In genomic region chr14:118649895-118650256, GRCm38 (mm10) we compare ENCODE assay signal across 15 mouse cellular contexts.
"Had no signal": no experiment of that assay in that cellular context is flagged by ENCODE, and none has a peak within 500 bp of the region (broad histone marks: within the 10 kb centered on the region; RNA-seq: fewer than 3 reads in every experiment).

No protein-coding gene starts in this region.

- DNase-seq: kidney, adult 18-20 months; kidney, postnatal 10 days; kidney, postnatal 4 days; layer of hippocampus, postnatal 36 days; lung, embryonic 14.5 days; lung, postnatal 10 days; lung, postnatal 4 days; midbrain, embryonic 14.5 days; right cerebral cortex, postnatal 4 days; spleen, adult 18-20 months; thymus, adult 18-20 months; thymus, postnatal 14 days had no signal

- H3K9ac ChIP-seq: limb, embryonic 15.5 days; liver, embryonic 15.5 days; lung, embryonic 14.5 days; neural tube, embryonic 12.5 days had no signal

- H3K9me3 ChIP-seq: limb, embryonic 15.5 days; liver, embryonic 15.5 days; neural tube, embryonic 12.5 days had no signal

- H3K36me3 ChIP-seq: limb, embryonic 15.5 days; liver, embryonic 15.5 days; neural tube, embryonic 12.5 days had no signal

- H3K27ac ChIP-seq: limb, embryonic 15.5 days; liver, embryonic 15.5 days; neural tube, embryonic 12.5 days had no signal

- H3K27me3 ChIP-seq: limb, embryonic 15.5 days; liver, embryonic 15.5 days; neural tube, embryonic 12.5 days had no signal

- H3K4me3 ChIP-seq: limb, embryonic 15.5 days; liver, embryonic 15.5 days; neural tube, embryonic 12.5 days had no signal

- H3K4me1 ChIP-seq: limb, embryonic 15.5 days; neural tube, embryonic 12.5 days had no signal

- H3K4me2 ChIP-seq: limb, embryonic 15.5 days; liver, embryonic 15.5 days; lung, embryonic 14.5 days; neural tube, embryonic 12.5 days had no signal
